Mouse (Mus musculus): Measurements from ENCODE around the gene Chst15. TPM values are rescaled to one million over a fixed set of nuclear protein-coding genes. Genes with fewer than 3 reads are reported as not detected.

Gene Chst15
- polyA plus RNA-seq, 1 experiment from 2014 or later = 30.8 TPM

DNA sequence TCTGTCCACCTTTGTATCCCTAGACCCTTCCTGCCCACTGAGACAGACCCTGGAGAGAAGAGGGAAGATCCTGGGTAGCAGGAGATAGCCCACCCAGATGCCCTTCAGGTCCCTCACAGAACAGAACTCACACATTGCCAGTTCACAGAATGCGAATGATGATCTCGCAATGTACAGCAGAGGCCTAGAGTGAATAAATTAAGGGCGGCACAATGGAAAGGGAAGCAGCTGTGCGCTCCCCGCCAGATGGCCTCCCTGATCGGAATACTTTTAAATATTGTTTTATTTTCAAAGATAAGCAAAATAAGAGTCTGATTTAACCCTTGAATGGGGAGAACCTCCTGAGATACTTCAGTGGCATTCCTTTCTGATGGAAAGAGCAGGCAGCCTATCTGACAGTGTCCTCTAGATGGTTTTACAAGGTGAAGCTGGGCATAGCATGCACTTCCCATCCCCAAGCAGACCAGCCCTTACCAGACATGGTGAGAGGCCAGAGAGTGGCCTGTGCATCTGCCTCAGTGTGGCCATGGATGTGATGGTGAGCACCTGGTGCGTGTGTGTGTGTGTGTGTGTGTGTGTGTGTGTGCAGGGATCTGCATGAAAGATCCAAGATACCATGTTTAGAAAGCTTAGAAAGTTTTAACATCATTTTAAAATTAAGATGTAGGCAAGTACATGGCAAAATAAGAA is 32.8 kb downstream of the Chst15 start:
- peak overlapping the region; percentile 67; the same call in 1 of the 2 replicates for H3K27ac ChIP-seq (ENCODE audit: low read length)
- H3K27me3 ChIP-seq (ENCODE audit: control insufficient read depth, insufficient read depth, low read length) = no peaks in the 10 kb centered on the region
- peaks cover 66% of the 10 kb centered on the region for H3K4me1 ChIP-seq (ENCODE audit: control insufficient read depth, insufficient read depth, low read length)
- 39% methylated on average over 7 of the region's 7 CpGs for WGBS
- no peak overlapping the region for H3K4me3 ChIP-seq (ENCODE audit: low read depth, low read length)
- no peaks in the 10 kb centered on the region for H3K9me3 ChIP-seq (ENCODE audit: control insufficient read depth, low read depth, low read length)
- no peaks in the 10 kb centered on the region; the same call in 1 of the 2 replicates for H3K36me3 ChIP-seq (ENCODE audit: control insufficient read depth, insufficient read depth, low read length)
- ATAC-seq (ENCODE audit: insufficient number of reproducible peaks, insufficient read depth, low FRiP score, low read depth) = no peak
- no peak overlapping the region for H3K9ac ChIP-seq (replicated peaks; ENCODE audit: low read depth, low read length)
- no peak overlapping the region for H3K4me2 ChIP-seq (replicated peaks; ENCODE audit: low read depth, low read length)

DNA sequence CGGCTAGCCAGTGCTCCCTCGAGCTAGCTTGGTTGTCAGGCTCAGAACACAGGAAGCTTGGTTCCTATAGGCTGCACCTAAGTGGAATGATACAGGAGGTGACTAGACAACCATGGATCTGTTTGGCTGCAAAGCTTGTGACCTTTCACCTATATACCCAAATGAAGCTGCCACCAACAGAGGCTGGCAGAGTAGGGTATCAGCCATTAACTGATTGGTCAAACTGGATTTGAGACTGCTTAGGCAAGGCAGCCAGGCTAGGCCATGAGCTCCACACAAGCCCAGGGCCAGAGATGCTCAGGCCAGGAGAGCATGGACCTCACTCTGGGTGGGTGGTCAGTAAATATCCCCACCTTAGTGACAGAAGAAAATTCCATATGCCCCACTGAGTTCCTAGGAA is 34.5 kb downstream of the Chst15 start:
- H3K4me2 ChIP-seq (replicated peaks; ENCODE audit: low read depth, low read length) = no peak overlapping the region
- no peaks in the 10 kb centered on the region; the same call in 1 of the 2 replicates for H3K36me3 ChIP-seq (ENCODE audit: control insufficient read depth, insufficient read depth, low read length)
- H3K9me3 ChIP-seq (ENCODE audit: control insufficient read depth, low read depth, low read length) = no peaks in the 10 kb centered on the region
- H3K27ac ChIP-seq (ENCODE audit: low read length) = no peak overlapping the region
- no peak overlapping the region for H3K9ac ChIP-seq (replicated peaks; ENCODE audit: low read depth, low read length)
- ATAC-seq (ENCODE audit: insufficient number of reproducible peaks, insufficient read depth, low FRiP score, low read depth) = no peak
- no peaks in the 10 kb centered on the region for H3K27me3 ChIP-seq (ENCODE audit: control insufficient read depth, insufficient read depth, low read length)
- H3K4me3 ChIP-seq (ENCODE audit: low read depth, low read length) = no peak overlapping the region
- 94% methylated on average over 2 of the region's 2 CpGs for WGBS
- peaks cover 52% of the 10 kb centered on the region for H3K4me1 ChIP-seq (ENCODE audit: control insufficient read depth, insufficient read depth, low read length)

DNA sequence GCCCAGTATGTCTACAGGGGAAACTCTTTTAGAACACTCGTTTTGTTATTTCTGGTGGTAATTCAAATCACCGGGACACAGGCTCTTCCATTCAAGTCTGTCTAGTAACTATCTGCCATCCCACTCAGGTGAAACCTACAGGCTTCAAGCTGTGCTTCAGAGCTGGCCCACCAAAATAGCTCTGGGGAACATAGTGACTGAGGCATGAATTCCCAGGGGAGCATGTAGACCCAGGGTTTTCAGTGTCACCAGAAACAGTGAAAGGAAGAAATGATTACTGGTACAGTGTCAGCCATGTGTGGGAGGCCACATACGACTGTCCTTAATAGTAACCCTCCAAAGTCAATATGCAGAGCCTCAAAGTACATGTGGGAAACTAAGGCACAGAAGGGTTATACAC is 34.9 kb downstream of the Chst15 start:
- Histone ChIP-seq H3K27ac (ENCODE audit: low read length) (no peak overlapping the region), H3K27me3 (ENCODE audit: control insufficient read depth, insufficient read depth, low read length) (no peaks in the 10 kb centered on the region), H3K9me3 (ENCODE audit: control insufficient read depth, low read depth, low read length) (no peaks in the 10 kb centered on the region), H3K36me3 (ENCODE audit: control insufficient read depth, insufficient read depth, low read length) (no peaks in the 10 kb centered on the region; the same call in 1 of the 2 replicates), H3K9ac (replicated peaks; ENCODE audit: low read depth, low read length) (no peak overlapping the region), H3K4me2 (replicated peaks; ENCODE audit: low read depth, low read length) (no peak overlapping the region), H3K4me3 (ENCODE audit: low read depth, low read length) (no peak overlapping the region), H3K4me1 (ENCODE audit: control insufficient read depth, insufficient read depth, low read length) (peaks cover 48% of the 10 kb centered on the region)
- ATAC-seq (ENCODE audit: insufficient number of reproducible peaks, insufficient read depth, low FRiP score, low read depth) = no peak
- 90% methylated on average over 3 of the region's 3 CpGs for WGBS

DNA sequence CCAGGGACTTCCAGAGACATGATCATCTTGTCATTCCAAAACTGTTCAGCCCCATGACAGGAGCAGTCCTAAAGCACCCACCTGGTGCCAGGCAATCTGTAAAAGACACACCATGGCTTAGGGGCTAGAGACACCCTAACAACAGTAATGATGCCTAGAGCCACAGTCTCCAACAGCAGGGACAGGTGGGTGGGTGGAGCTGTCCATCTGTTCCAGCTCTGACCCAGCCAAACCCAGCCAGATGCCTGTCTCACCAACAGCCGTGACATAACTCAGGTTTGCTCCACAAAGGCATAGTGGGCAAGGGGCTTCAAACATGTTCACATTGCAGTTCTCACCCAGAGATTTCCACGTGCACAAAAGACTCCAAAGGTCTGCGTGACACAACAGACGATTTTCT is 35.3 kb downstream of the Chst15 start:
- ATAC-seq (ENCODE audit: insufficient number of reproducible peaks, insufficient read depth, low FRiP score, low read depth) = no peak
- H3K4me3 ChIP-seq (ENCODE audit: low read depth, low read length) = no peak overlapping the region
- H3K9ac ChIP-seq (replicated peaks; ENCODE audit: low read depth, low read length) = no peak overlapping the region
- 72% methylated on average over 4 of the region's 4 CpGs for WGBS
- H3K4me2 ChIP-seq (replicated peaks; ENCODE audit: low read depth, low read length) = no peak overlapping the region
- H3K9me3 ChIP-seq (ENCODE audit: control insufficient read depth, low read depth, low read length) = no peaks in the 10 kb centered on the region
- no peak overlapping the region for H3K27ac ChIP-seq (ENCODE audit: low read length)
- peaks cover 44% of the 10 kb centered on the region for H3K4me1 ChIP-seq (ENCODE audit: control insufficient read depth, insufficient read depth, low read length)
- H3K27me3 ChIP-seq (ENCODE audit: control insufficient read depth, insufficient read depth, low read length) = no peaks in the 10 kb centered on the region
- H3K36me3 ChIP-seq (ENCODE audit: control insufficient read depth, insufficient read depth, low read length) = no peaks in the 10 kb centered on the region; the same call in 1 of the 2 replicates

DNA sequence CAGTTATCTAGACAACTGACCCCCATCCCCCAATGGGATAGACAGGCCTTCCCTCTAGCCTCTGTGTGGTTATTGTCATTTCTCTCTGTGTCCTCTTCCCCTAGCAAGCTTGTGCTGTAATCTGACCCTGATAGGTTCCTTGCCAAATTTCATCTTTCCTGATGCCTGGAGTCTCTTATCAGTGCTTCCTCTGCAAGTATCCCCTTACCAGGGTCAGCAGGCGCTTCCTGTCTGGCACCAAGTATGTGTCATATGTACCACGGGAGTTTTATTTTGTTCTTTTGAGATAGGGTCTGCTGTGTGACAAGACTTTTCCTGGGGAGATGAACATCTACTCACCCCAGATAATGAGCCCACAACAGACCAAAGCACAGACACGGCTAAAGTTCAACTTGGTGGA is 38.4 kb downstream of the Chst15 start:
- Histone ChIP-seq H3K4me1 (ENCODE audit: control insufficient read depth, insufficient read depth, low read length) (peaks cover 13% of the 10 kb centered on the region; the same call in 1 of the 2 replicates), H3K9ac (replicated peaks; ENCODE audit: low read depth, low read length) (no peak overlapping the region), H3K9me3 (ENCODE audit: control insufficient read depth, low read depth, low read length) (0 out of 2 replicates have a peak, but pooled peaks cover 2% of the 10 kb centered on the region), H3K27me3 (ENCODE audit: control insufficient read depth, insufficient read depth, low read length) (no peaks in the 10 kb centered on the region), H3K4me3 (ENCODE audit: low read depth, low read length) (no peak overlapping the region), H3K36me3 (ENCODE audit: control insufficient read depth, insufficient read depth, low read length) (no peaks in the 10 kb centered on the region; the same call in 1 of the 2 replicates), H3K4me2 (replicated peaks; ENCODE audit: low read depth, low read length) (no peak overlapping the region), H3K27ac (ENCODE audit: low read length) (no peak overlapping the region)
- WGBS = 58% methylated on average over 3 of the region's 3 CpGs
- no peak for ATAC-seq (ENCODE audit: insufficient number of reproducible peaks, insufficient read depth, low FRiP score, low read depth)

DNA sequence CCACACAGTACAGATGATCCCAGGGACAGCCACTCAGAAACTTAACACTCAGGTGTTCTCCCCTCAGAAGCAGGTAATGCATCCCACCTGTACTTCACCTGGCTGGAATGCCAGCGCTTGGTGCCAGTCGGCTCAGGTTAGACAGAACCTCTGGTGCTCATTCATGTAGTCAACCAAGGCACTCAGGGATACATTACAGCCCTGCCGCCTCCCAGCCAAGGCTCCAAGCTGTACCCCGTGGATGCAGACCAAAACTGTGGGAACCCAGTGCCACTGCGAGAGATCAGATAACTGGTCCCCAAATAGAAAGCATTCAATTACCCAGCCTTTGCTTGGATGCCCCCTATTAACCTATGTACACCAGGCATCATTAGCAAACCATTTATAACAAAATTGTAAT is 40.7 kb downstream of the Chst15 start:
- no peaks in the 10 kb centered on the region; the same call in 1 of the 2 replicates for H3K36me3 ChIP-seq (ENCODE audit: control insufficient read depth, insufficient read depth, low read length)
- H3K4me1 ChIP-seq (ENCODE audit: control insufficient read depth, insufficient read depth, low read length) = no peaks in the 10 kb centered on the region
- no peak overlapping the region for H3K27ac ChIP-seq (ENCODE audit: low read length)
- no peak overlapping the region for H3K4me2 ChIP-seq (replicated peaks; ENCODE audit: low read depth, low read length)
- ATAC-seq (ENCODE audit: insufficient number of reproducible peaks, insufficient read depth, low FRiP score, low read depth) = no peak
- 0 out of 2 replicates have a peak, but pooled peaks cover 3% of the 10 kb centered on the region for H3K9me3 ChIP-seq (ENCODE audit: control insufficient read depth, low read depth, low read length)
- WGBS = 86% methylated on average over 5 of the region's 5 CpGs
- H3K4me3 ChIP-seq (ENCODE audit: low read depth, low read length) = no peak overlapping the region
- H3K27me3 ChIP-seq (ENCODE audit: control insufficient read depth, insufficient read depth, low read length) = no peaks in the 10 kb centered on the region
- no peak overlapping the region for H3K9ac ChIP-seq (replicated peaks; ENCODE audit: low read depth, low read length)

DNA sequence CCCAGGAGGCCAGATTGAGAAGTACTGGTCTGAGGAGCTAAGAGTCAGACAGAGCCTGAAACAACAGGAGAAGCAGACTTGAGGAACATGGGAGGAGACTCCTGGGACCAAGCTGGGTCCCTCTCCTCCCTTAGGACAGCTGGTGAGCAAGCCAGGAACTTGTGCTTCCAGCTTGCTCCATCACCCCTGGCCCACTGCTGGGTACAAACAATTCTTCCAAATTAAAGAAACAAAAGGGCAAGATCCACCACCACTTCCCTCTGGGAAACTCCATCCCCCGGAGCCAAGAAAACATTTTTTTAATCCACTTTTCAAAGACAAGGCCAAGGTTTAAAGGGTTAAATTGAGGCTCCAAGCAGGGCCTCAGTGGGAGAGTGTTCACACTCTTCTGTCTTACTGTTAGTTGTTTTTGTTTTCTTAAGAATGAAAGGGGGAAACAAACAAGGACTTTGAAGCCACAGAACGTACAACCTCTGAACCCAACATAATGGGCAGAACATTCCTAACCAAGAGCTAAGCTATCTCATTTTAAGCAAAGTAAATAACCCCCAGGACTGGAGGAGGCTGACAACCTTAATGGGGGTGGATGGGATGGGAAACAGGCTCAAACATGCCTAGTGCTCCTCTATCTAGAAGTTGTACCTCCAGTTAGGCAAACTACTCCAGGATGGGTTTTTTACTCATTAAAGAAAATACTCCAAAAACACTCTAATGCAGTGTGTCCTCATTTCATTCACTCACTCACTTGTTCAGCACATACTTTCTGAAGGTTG is 43.1 kb downstream of the Chst15 start:
- no peak for ATAC-seq (ENCODE audit: insufficient number of reproducible peaks, insufficient read depth, low FRiP score, low read depth)
- no peak overlapping the region for H3K4me2 ChIP-seq (replicated peaks; ENCODE audit: low read depth, low read length)
- H3K27ac ChIP-seq (ENCODE audit: low read length) = no peak overlapping the region
- 0 out of 2 replicates have a peak, but pooled peaks cover 3% of the 10 kb centered on the region for H3K9me3 ChIP-seq (ENCODE audit: control insufficient read depth, low read depth, low read length)
- 62% methylated on average over 2 of the region's 2 CpGs for WGBS
- H3K4me1 ChIP-seq (ENCODE audit: control insufficient read depth, insufficient read depth, low read length) = no peaks in the 10 kb centered on the region
- no peak overlapping the region for H3K9ac ChIP-seq (replicated peaks; ENCODE audit: low read depth, low read length)
- H3K36me3 ChIP-seq (ENCODE audit: control insufficient read depth, insufficient read depth, low read length) = peaks cover 13% of the 10 kb centered on the region; the same call in 1 of the 2 replicates
- no peaks in the 10 kb centered on the region for H3K27me3 ChIP-seq (ENCODE audit: control insufficient read depth, insufficient read depth, low read length)
- H3K4me3 ChIP-seq (ENCODE audit: low read depth, low read length) = no peak overlapping the region

DNA sequence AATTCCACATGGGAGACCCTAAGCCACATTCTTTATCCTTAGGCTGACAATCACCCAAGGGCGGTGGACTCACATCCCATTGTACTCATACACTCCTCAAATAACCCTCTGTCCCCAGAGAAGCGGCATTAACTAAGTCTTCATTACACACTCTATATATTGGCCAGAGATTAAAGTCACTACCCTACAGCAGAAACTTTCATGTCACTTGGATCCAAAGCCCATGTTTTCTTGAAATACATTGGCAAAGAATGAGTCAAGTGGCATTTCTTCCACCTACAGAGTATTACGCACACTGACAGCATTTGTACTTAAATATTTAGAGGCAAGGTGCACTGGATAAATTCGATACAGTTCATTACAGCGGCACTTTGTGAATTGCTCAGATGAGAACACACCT is 44.0 kb downstream of the Chst15 start:
- Histone ChIP-seq H3K9me3 (ENCODE audit: control insufficient read depth, low read depth, low read length) (0 out of 2 replicates have a peak, but pooled peaks cover 3% of the 10 kb centered on the region), H3K27me3 (ENCODE audit: control insufficient read depth, insufficient read depth, low read length) (no peaks in the 10 kb centered on the region), H3K4me3 (ENCODE audit: low read depth, low read length) (no peak overlapping the region), H3K36me3 (ENCODE audit: control insufficient read depth, insufficient read depth, low read length) (peaks cover 16% of the 10 kb centered on the region; the same call in 1 of the 2 replicates), H3K4me1 (ENCODE audit: control insufficient read depth, insufficient read depth, low read length) (no peaks in the 10 kb centered on the region), H3K4me2 (replicated peaks; ENCODE audit: low read depth, low read length) (no peak overlapping the region), H3K9ac (replicated peaks; ENCODE audit: low read depth, low read length) (no peak overlapping the region), H3K27ac (ENCODE audit: low read length) (no peak overlapping the region)
- WGBS = 94% methylated on average over 5 of the region's 5 CpGs
- no peak for ATAC-seq (ENCODE audit: insufficient number of reproducible peaks, insufficient read depth, low FRiP score, low read depth)
